Comparison of ENCODE assay signal across 10 mouse cellular contexts in genomic region chr7:96864894-96865722, GRCm38 (mm10).
A peak's percentile ranks its signal among the peaks of the same experiment; 100 is the strongest.
DNase-seq lines count a peak whose midpoint lies in the region; ATAC-seq lines count a peak whose summit lies in the region.
"Had no signal": no experiment of that assay in that cellular context is flagged by ENCODE, and none has a peak within 500 bp of the region (broad histone marks: within the 10 kb centered on the region; RNA-seq: fewer than 3 reads in every experiment).

No protein-coding gene starts in this region.

- no peaks in the 10 kb centered on the region for H3K9me3 ChIP-seq in lung, embryonic 16.5 days (ENCODE audit: control insufficient read depth, low read length)
- H3K9me3 ChIP-seq in forebrain, embryonic 15.5 days = no peaks in the 10 kb centered on the region
- no peaks in the 10 kb centered on the region for H3K9me3 ChIP-seq in midbrain, embryonic 12.5 days
- H3K9me3 ChIP-seq: limb, embryonic 10.5 days had no signal

- H3K4me1 ChIP-seq in lung, embryonic 16.5 days (replicated peaks; ENCODE audit: control insufficient read depth, insufficient read depth, low read length) = peaks cover 11% of the 10 kb centered on the region; the same call in 1 of the 2 replicates
- H3K4me1 ChIP-seq in forebrain, embryonic 15.5 days = peaks cover 36% of the 10 kb centered on the region
- peaks cover 18% of the 10 kb centered on the region for H3K4me1 ChIP-seq in midbrain, embryonic 12.5 days

- peaks cover 3% of the 10 kb centered on the region; the same call in 1 of the 2 replicates for H3K36me3 ChIP-seq in lung, embryonic 16.5 days (ENCODE audit: control insufficient read depth, insufficient read depth, low read length)
- H3K36me3 ChIP-seq in forebrain, embryonic 15.5 days = no peaks in the 10 kb centered on the region
- peaks cover 23% of the 10 kb centered on the region for H3K36me3 ChIP-seq in midbrain, embryonic 12.5 days

- WGBS in lung, embryonic 16.5 days = 53% methylated on average over 7 of the region's 7 CpGs
- WGBS in forebrain, embryonic 15.5 days = 10% methylated on average over 7 of the region's 7 CpGs
- 43% methylated on average over 7 of the region's 7 CpGs for WGBS in midbrain, embryonic 12.5 days

- no peak overlapping the region for H3K4me3 ChIP-seq in lung, embryonic 16.5 days (ENCODE audit: low read length)
- H3K4me3 ChIP-seq in forebrain, embryonic 15.5 days = no peak overlapping the region
- no peak overlapping the region for H3K4me3 ChIP-seq in midbrain, embryonic 12.5 days
- H3K4me3 ChIP-seq: limb, embryonic 10.5 days had no signal

- H3K27ac ChIP-seq in lung, embryonic 16.5 days (ENCODE audit: low read length) = no peak overlapping the region
- H3K27ac ChIP-seq in forebrain, embryonic 15.5 days (replicated peaks) = peak overlapping the region; percentile 69
- H3K27ac ChIP-seq in midbrain, embryonic 12.5 days (replicated peaks) = peak overlapping the region; percentile 43
- H3K27ac ChIP-seq: limb, embryonic 10.5 days had no signal

- no peaks in the 10 kb centered on the region for H3K27me3 ChIP-seq in lung, embryonic 16.5 days (ENCODE audit: control insufficient read depth, insufficient read depth, low read depth, low read length)
- H3K27me3 ChIP-seq in forebrain, embryonic 15.5 days = no peaks in the 10 kb centered on the region
- H3K27me3 ChIP-seq in midbrain, embryonic 12.5 days = no peaks in the 10 kb centered on the region; the same call in 1 of the 2 replicates

- DNase-seq in lung, postnatal 25 days (ENCODE audit: low spot score) = no peak
- no peak for DNase-seq in kidney, postnatal 14 days
- no peak for DNase-seq in urinary bladder, adult 18-20 months (ENCODE audit: low spot score in 2 of 2)
- DNase-seq in gastrocnemius, postnatal 36 days = no peak
- DNase-seq in spleen, postnatal 14 days (ENCODE audit: low spot score in 2 of 2) = no peak
- DNase-seq: lung, postnatal 10 days had no signal

- peak; percentile 51 for ATAC-seq in lung, embryonic 16.5 days (ENCODE audit: low read depth)
- ATAC-seq in forebrain, embryonic 15.5 days (replicated peaks) = peak; percentile 75
- peak; percentile 79 for ATAC-seq in midbrain, embryonic 12.5 days (ENCODE audit: low FRiP score, low read depth)

- H3K9ac ChIP-seq in lung, embryonic 16.5 days (ENCODE audit: low read length) = no peak overlapping the region; the same call in 1 of the 2 replicates
- no peak overlapping the region for H3K9ac ChIP-seq in forebrain, embryonic 15.5 days (replicated peaks)
- no peak overlapping the region for H3K9ac ChIP-seq in midbrain, embryonic 12.5 days (replicated peaks)

- intact Hi-C loops in gastrocnemius, postnatal 36 days (cut with DNase I) = no loop called here

- H3K4me2 ChIP-seq in lung, embryonic 16.5 days (ENCODE audit: low read depth, low read length) = no peak overlapping the region
- no peak overlapping the region for H3K4me2 ChIP-seq in forebrain, embryonic 15.5 days (replicated peaks)
- H3K4me2 ChIP-seq in midbrain, embryonic 12.5 days (replicated peaks) = no peak overlapping the region
